Mouse (Mus musculus) myocyte (in vitro differentiated cells): ENCODE measurements around the gene Mta2. TPM values are rescaled to one million over a fixed set of nuclear protein-coding genes. Genes with fewer than 3 reads are reported as not detected.

Source experiments
- H3K27me3 ChIP-seq: one replicate; pipeline ENCODE4 v1.6.1; 2011; ENCODE audit not compliant: control insufficient read depth, insufficient read depth, insufficient read length
- H3K36me3 ChIP-seq: one replicate; pipeline ENCODE4 v1.6.1; 2011; ENCODE audit not compliant: control insufficient read depth, insufficient read depth
- H3K4me2 ChIP-seq: one replicate; pipeline ENCODE4 v1.6.1; 2011; ENCODE audit warnings: low read depth, control low read depth
- H3K4me3 ChIP-seq: one replicate; pipeline ENCODE4 v1.5.1; 2011; ENCODE audit warnings: mild to moderate bottlenecking, control low read depth, moderate library complexity
- H3K79me2 ChIP-seq: one replicate; pipeline ENCODE4 v1.6.1; 2011; ENCODE audit not compliant: control insufficient read depth, insufficient read depth
- H3ac ChIP-seq: one replicate; pipeline ENCODE4 v1.6.1; 2011; ENCODE audit not compliant: control insufficient read depth, insufficient read length
- CEBPB ChIP-seq: IDR thresholded peaks from 2 replicates; pipeline ENCODE4 v1.6.1; 2011; ENCODE audit warnings: mild to moderate bottlenecking, moderate library complexity; ENCODE audit not compliant: poor library complexity, insufficient read depth, severe bottlenecking
- E2F4 ChIP-seq: IDR thresholded peaks from one replicate; pipeline ENCODE4 v1.6.1; 2011; ENCODE audit warnings: mild to moderate bottlenecking, control low read depth, moderate library complexity; ENCODE audit not compliant: insufficient read depth
- MAX ChIP-seq: IDR thresholded peaks from one replicate; pipeline ENCODE4 v1.6.1; 2011; ENCODE audit warnings: low read depth, mild to moderate bottlenecking, control low read depth
- MYOD1 ChIP-seq, 3 experiments: IDR thresholded peaks; one replicate each; pipeline ENCODE4 v1.6.1; 2011; ENCODE audit warnings: control low read depth in 2 of 3, low read depth in 2 of 3, mild to moderate bottlenecking in 2 of 3, moderate library complexity in 1 of 3; ENCODE audit not compliant: insufficient read length in 2 of 3, control insufficient read depth in 1 of 3
- MYOG ChIP-seq, 3 experiments: IDR thresholded peaks; one replicate each; pipeline ENCODE4 v1.6.1; 2011; ENCODE audit warnings: control low read depth in 2 of 3, low read depth in 2 of 3, mild to moderate bottlenecking in 2 of 3; ENCODE audit not compliant: insufficient read length in 2 of 3, control insufficient read depth in 1 of 3, insufficient read depth in 1 of 3
- POLR2A ChIP-seq: IDR thresholded peaks from one replicate; pipeline ENCODE4 v1.6.1; 2011; ENCODE audit warnings: low read depth, mild to moderate bottlenecking, control low read depth, moderate library complexity; ENCODE audit not compliant: insufficient read length
- POLR2AphosphoS2 ChIP-seq: IDR thresholded peaks from one replicate; pipeline ENCODE4 v1.6.1; 2011; ENCODE audit warnings: low read depth, control low read depth; ENCODE audit not compliant: insufficient read length
- REST ChIP-seq: IDR thresholded peaks from one replicate; pipeline ENCODE4 v1.6.1; 2011; ENCODE audit warnings: mild to moderate bottlenecking, control low read depth, moderate library complexity; ENCODE audit not compliant: insufficient read depth, insufficient read length
- SRF ChIP-seq: IDR thresholded peaks from one replicate; pipeline ENCODE4 v1.6.1; 2011; ENCODE audit warnings: low read depth; ENCODE audit not compliant: control insufficient read depth, insufficient read length
- TCF12 ChIP-seq: IDR thresholded peaks from one replicate; pipeline ENCODE4 v1.6.1; 2011; ENCODE audit warnings: mild to moderate bottlenecking, control low read depth; ENCODE audit not compliant: poor library complexity, insufficient read depth, severe bottlenecking
- TCF3 ChIP-seq: IDR thresholded peaks from one replicate; pipeline ENCODE4 v1.6.1; 2011; ENCODE audit warnings: low read depth, control low read depth; ENCODE audit not compliant: insufficient read length
- USF1 ChIP-seq: IDR thresholded peaks from one replicate; pipeline ENCODE4 v1.6.1; 2011; ENCODE audit warnings: low read depth, mild to moderate bottlenecking, control low read depth, moderate library complexity
- polyA plus RNA-seq: library from polyadenylated mRNA; unstranded; fragments of >200 nt; fragmentation: generic; extraction: Trizol; gene quantifications from one replicate; pipeline ENCODE4 v1.2.1, GENCODE M21; 2012; ENCODE audit warnings: missing spikeins

Gene Mta2
- polyA plus RNA-seq, 1 experiment, result 81.5 TPM

GRCm38 (mm10) chr19:8911810-8912209 lies 29.9 kb upstream of the Mta2 start:
- no peaks in the 10 kb centered on the region for H3K27me3 ChIP-seq
- TF ChIP-seq POLR2A (no peak), E2F4 (no peak)
- H3ac ChIP-seq, result no peak overlapping the region

GRCm38 (mm10) chr19:8914212-8914611 lies 27.5 kb upstream of the Mta2 start:
- TF ChIP-seq POLR2AphosphoS2 (no peak), SRF (no peak), USF1 (no peak), REST (no peak), E2F4 (no peak), CEBPB (no peak), POLR2A (no peak), MAX (no peak), TCF3 (no peak), MYOG (IDR thresholded peaks at IDR 0.05; ENCODE audit: control insufficient read depth in 1 of 3, insufficient read depth in 1 of 3, insufficient read length in 2 of 3, low read depth in 2 of 3) (no peak), MYOD1 (IDR thresholded peaks at IDR 0.05; ENCODE audit: control insufficient read depth in 1 of 3, insufficient read length in 2 of 3, low read depth in 2 of 3) (no peak)
- no peak overlapping the region for H3K4me3 ChIP-seq
- peaks cover 68% of the 10 kb centered on the region for H3K36me3 ChIP-seq
- H3K27me3 ChIP-seq, result no peaks in the 10 kb centered on the region
- no peak overlapping the region for H3ac ChIP-seq
- no peak overlapping the region for H3K4me2 ChIP-seq
- H3K79me2 ChIP-seq, result no peaks in the 10 kb centered on the region

More at GRCm38 (mm10) chr19:8911810-8912209, 29.9 kb upstream of the Mta2 start:
- Histone ChIP-seq H3K79me2 (no peaks in the 10 kb centered on the region), H3K4me2 (no peak overlapping the region), H3K4me3 (no peak overlapping the region), H3K36me3 (peaks cover 78% of the 10 kb centered on the region)

GRCm38 (mm10) chr19:8919000-8919399 lies 22.7 kb upstream of the Mta2 start:
- Histone ChIP-seq H3K79me2 (peaks cover 34% of the 10 kb centered on the region), H3ac (no peak overlapping the region), H3K4me2 (no peak overlapping the region), H3K36me3 (peaks cover 32% of the 10 kb centered on the region), H3K27me3 (no peaks in the 10 kb centered on the region), H3K4me3 (no peak overlapping the region)
- TF ChIP-seq USF1 (no peak), POLR2A (no peak), E2F4 (no peak), SRF (no peak), CEBPB (no peak), POLR2AphosphoS2 (no peak), MAX (no peak), TCF12 (no peak), TCF3 (no peak)

GRCm38 (mm10) chr19:8919684-8920072 lies 22.0 kb upstream of the Mta2 start:
- no peak overlapping the region for H3K4me2 ChIP-seq
- peaks cover 25% of the 10 kb centered on the region for H3K36me3 ChIP-seq
- peak overlapping the region; percentile 81 for H3K4me3 ChIP-seq
- no peaks in the 10 kb centered on the region for H3K27me3 ChIP-seq
- H3K79me2 ChIP-seq, result peaks cover 35% of the 10 kb centered on the region
- peak overlapping the region; percentile 62 for H3ac ChIP-seq
- TF ChIP-seq REST (no peak), POLR2AphosphoS2 (peak; percentile 20)

GRCm38 (mm10) chr19:8920073-8920736 lies 21.5 kb upstream of the Mta2 start, which contains the start of gene B3gat3:
Gene B3gat3 (plus strand): TSS chr19:8920374.
- TF ChIP-seq USF1 (no peak), MYOG (IDR thresholded peaks at IDR 0.05; ENCODE audit: control insufficient read depth in 1 of 3, insufficient read depth in 1 of 3, insufficient read length in 2 of 3, low read depth in 2 of 3) (peak in 1 of 3 experiments; percentile 28), E2F4 (no peak), POLR2AphosphoS2 (peak; percentile 86), MYOD1 (IDR thresholded peaks at IDR 0.05; ENCODE audit: control insufficient read depth in 1 of 3, insufficient read length in 2 of 3, low read depth in 2 of 3) (no peak), TCF3 (no peak), CEBPB (no peak), POLR2A (peak; percentile 89), REST (no peak)
- H3K4me3 ChIP-seq, result peak within 1 kb of the TSS; percentile 81
- H3K79me2 ChIP-seq, result peaks cover 35% of the 10 kb centered on the region
- no peaks in the 10 kb centered on the region for H3K27me3 ChIP-seq
- H3K4me2 ChIP-seq, result peak within 1 kb of the TSS; percentile 97
- peaks cover 20% of the 10 kb centered on the region for H3K36me3 ChIP-seq
- H3ac ChIP-seq, result peak within 1 kb of the TSS; percentile 62
